Mouse (Mus musculus): ENCODE data around the gene Vps33b.

DNA sequence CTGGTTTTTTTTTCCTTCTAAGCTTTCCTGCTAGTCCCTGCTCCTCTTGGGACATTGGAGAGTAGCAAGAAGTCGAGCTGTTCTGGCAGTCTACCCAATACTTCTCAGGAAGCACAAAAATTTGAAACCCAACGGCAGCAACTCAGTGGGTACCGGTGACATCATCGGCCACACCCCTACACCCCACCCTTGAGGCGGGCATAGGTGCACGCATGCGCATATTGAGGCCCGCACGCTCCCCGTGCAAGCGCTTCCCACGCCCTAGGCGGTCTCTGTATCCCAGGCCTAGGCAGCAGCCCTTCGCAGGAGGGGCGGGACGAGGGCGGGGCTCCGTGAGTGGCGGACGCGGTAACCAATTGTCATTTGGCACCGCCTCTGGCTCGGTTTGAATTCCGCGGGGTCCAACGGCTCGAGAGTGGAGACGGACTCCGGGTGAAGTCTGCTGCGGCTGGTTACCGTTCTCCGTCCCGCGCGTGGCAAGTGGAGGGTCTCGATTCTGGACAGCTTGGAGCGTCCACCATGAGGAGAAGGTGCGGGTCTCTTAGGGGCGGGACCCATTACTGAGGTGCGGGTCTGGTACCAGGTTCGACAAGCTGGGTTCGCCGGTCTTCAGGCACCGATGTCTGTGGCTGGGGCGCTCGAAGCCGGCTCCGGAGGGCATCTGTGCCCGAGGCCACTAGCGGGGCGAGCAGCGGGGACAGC, 24.8 kb downstream of the Vps33b start, which contains the start of gene Prc1:
- no peak for TF ChIP-seq POLR2A (IDR thresholded peaks at IDR 0.05; ENCODE audit: extremely low read depth, insufficient read depth, low read length)
- TF ChIP-seq CTCF (IDR thresholded peaks at IDR 0.05; ENCODE audit: low read depth, low read length): no peak
